Mouse (Mus musculus) regulatory T cell (primary cell): ENCODE data around the gene Olfr715.
"Not testable (repeated sequence)": the region's sequence is repeated elsewhere in the genome, so short reads cannot be mapped to it uniquely, and the experiment has no call there.

Source experiments
- in situ Hi-C: fragments of 300-600 bp; cut with MboI, MseI; formaldehyde crosslinking; loops from one replicate; pipeline ENCODE4 v1.15.1; 2025; ENCODE audit warnings: high pct_unique_total_duplicates

The Olfr715 gene

GRCm38 (mm10) chr7:107130983-107131382, at the start of gene Olfr715:
Olfr715 (minus strand) TSS chr7:107131083.
- in situ Hi-C loops = not testable (repeated sequence)

- in situ Hi-C loops = no loop called here
These were observed 49.5 kb upstream of the Olfr715 start for GRCm38 (mm10) chr7:107180406-107180805.

- in situ Hi-C loops = no loop called here
These were observed 35.8 kb upstream of the Olfr715 start, which contains the start of gene Nlrp14 for GRCm38 (mm10) chr7:107166690-107167089. Nlrp14 (plus strand) TSS chr7:107166990.

GRCm38 (mm10) chr7:107138027-107138426, 7.1 kb upstream of the Olfr715 start, which contains the start of gene Olfr716:
Olfr716 (plus strand) TSS chr7:107138327.
- in situ Hi-C loops = not testable (repeated sequence)

GRCm38 (mm10) chr7:107110269-107110668, 20.6 kb downstream of the Olfr715 start, which contains the start of gene Olfr715b:
Olfr715b (minus strand) TSS chr7:107110369.
- in situ Hi-C loops = not testable (repeated sequence)

GRCm38 (mm10) chr7:107092920-107093319, 38.0 kb downstream of the Olfr715 start, which contains the start of gene Olfr17:
Olfr17 (plus strand) TSS chr7:107093220.
- in situ Hi-C loops = no loop called here
